Mouse (Mus musculus) midbrain, postnatal 0 days (tissue): ENCODE results near the gene Ern1. TPM values are rescaled to one million over a fixed set of nuclear protein-coding genes. Genes with fewer than 3 reads are reported as not detected.

ENCODE experiments used
- ATAC-seq: fragments of 200-750 bp; cut with Nextera tagmentation; 2 replicates; pipeline ENCODE4 v1.8.0; 2017; ENCODE audit warnings: moderate number of reproducible peaks, mild to moderate bottlenecking, moderate TSS enrichment, moderate library complexity; ENCODE audit not compliant: low FRiP score
- DNase-seq: peaks from one replicate; pipeline ENCODE4 v3.0.0-alpha.2; 2015; ENCODE audit warnings: low spot score
- H3K27ac ChIP-seq: fragments of 300-500 bp; sonication (generic); 2 replicates; pipeline ENCODE4 v1.5.1; 2014; ENCODE audit warnings: low read depth, mild to moderate bottlenecking, low read length, mixed read lengths
- H3K27me3 ChIP-seq: fragments of 300-500 bp; sonication (generic); 2 replicates; pipeline ENCODE4 v1.6.1; 2014; ENCODE audit warnings: low read length, control low read depth, mixed read lengths; ENCODE audit not compliant: insufficient read depth
- H3K36me3 ChIP-seq: fragments of 300-500 bp; sonication (generic); 2 replicates; pipeline ENCODE4 v1.6.1; 2014; ENCODE audit warnings: low read length, control low read depth, mixed read lengths; ENCODE audit not compliant: insufficient read depth
- H3K4me1 ChIP-seq: fragments of 300-500 bp; sonication (generic); 2 replicates; pipeline ENCODE4 v1.6.1; 2014; ENCODE audit warnings: mild to moderate bottlenecking, control low read depth, antibody characterized with exemption, low read length, mixed read lengths; ENCODE audit not compliant: insufficient read depth
- H3K4me2 ChIP-seq: fragments of 300-500 bp; sonication (generic); 2 replicates; pipeline ENCODE4 v1.6.1; 2014; ENCODE audit warnings: low read depth, mild to moderate bottlenecking, low read length, mixed read lengths; ENCODE audit not compliant: poor library complexity, severe bottlenecking
- H3K4me3 ChIP-seq: fragments of 300-500 bp; sonication (generic); 2 replicates; pipeline ENCODE4 v1.5.1; 2014; ENCODE audit warnings: low read depth, mild to moderate bottlenecking, low read length, moderate library complexity
- H3K9ac ChIP-seq: fragments of 300-500 bp; sonication (generic); replicated peaks from 2 replicates; pipeline ENCODE4 v1.6.1; 2014; ENCODE audit warnings: mild to moderate bottlenecking, low read length, moderate library complexity, mixed read lengths; ENCODE audit not compliant: poor library complexity, severe bottlenecking
- H3K9me3 ChIP-seq: fragments of 300-500 bp; sonication (generic); 2 replicates; pipeline ENCODE4 v1.6.1; 2016; ENCODE audit warnings: low read length, control low read depth
- CTCF ChIP-seq: IDR thresholded peaks from 2 replicates; pipeline ENCODE4 v1.5.1; 2016; ENCODE audit warnings: antibody characterized with exemption, mild to moderate bottlenecking
- WGBS: fragments of 180-500 bp; shearing (Covaris S2); extraction: QIAGEN DNeasy Blood & Tissue Kit; methylation state at CpG from one replicate; pipeline ENCODE4 v1.1.7; 2014; 5-methylcytosine and 5-hydroxymethylcytosine counted together
- polyA plus RNA-seq: library from polyadenylated mRNA; unstranded; fragments of >200 nt; fragmentation: Nextera tagmentation; extraction: Ambion mirVana; gene quantifications from 2 replicates; pipeline ENCODE4 v1.2.1, GENCODE M21; 2015
- total RNA-seq: library from RNA; depleted of rRNA; stranded (reverse); fragments of >200 nt; gene quantifications from 2 replicates; pipeline ENCODE4 v1.2.3, GENCODE M21; 2014

Ern1 gene
- total and polyA plus RNA-seq, 2 experiments from 2014 or later: 3.7 to 10.3 TPM

GRCm38 (mm10) chr11:106507638-106508037 is 20.0 kb upstream of the Ern1 start:
- no peak for ATAC-seq
- WGBS: 94% methylated on average over 7 of the region's 7 CpGs

DNA sequence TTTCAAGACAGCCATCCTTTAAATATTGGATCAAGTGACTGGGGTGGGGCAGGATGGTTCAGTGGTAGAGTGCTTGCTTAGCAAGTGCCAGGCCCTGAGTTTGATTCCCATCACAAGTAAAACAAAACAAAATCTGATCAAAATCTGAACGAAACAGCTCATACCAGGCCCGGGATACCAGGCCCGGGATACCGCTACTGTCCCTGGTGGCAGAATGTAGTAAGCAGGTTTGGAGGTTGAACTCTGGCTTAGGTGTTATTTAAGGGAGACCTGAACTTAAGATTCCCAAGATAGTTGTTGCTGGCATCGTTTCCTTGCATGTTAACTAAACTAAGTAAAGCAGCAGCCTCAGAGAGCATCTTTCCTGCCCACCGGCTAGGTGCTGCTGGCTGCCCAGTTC is 18.6 kb upstream of the Ern1 start:
- Histone ChIP-seq H3K4me3 (no peak overlapping the region), H3K9me3 (no peaks in the 10 kb centered on the region), H3K9ac (no peak overlapping the region), H3K27ac (no peak overlapping the region), H3K36me3 (peaks cover 7% of the 10 kb centered on the region), H3K4me2 (no peak overlapping the region), H3K4me1 (no peaks in the 10 kb centered on the region), H3K27me3 (no peaks in the 10 kb centered on the region)
- no peak for DNase-seq
- TF ChIP-seq CTCF: peak; percentile 40
- ATAC-seq: no peak
- 88% methylated on average over 6 of the region's 6 CpGs for WGBS

More at GRCm38 (mm10) chr11:106507638-106508037, 20.0 kb upstream of the Ern1 start:
- Histone ChIP-seq H3K9me3 (no peaks in the 10 kb centered on the region), H3K4me1 (no peaks in the 10 kb centered on the region), H3K4me2 (no peak overlapping the region), H3K36me3 (peaks cover 14% of the 10 kb centered on the region), H3K9ac (no peak overlapping the region), H3K27ac (no peak overlapping the region), H3K27me3 (no peaks in the 10 kb centered on the region), H3K4me3 (no peak overlapping the region)
- DNase-seq: no peak
- TF ChIP-seq CTCF: no peak

DNA sequence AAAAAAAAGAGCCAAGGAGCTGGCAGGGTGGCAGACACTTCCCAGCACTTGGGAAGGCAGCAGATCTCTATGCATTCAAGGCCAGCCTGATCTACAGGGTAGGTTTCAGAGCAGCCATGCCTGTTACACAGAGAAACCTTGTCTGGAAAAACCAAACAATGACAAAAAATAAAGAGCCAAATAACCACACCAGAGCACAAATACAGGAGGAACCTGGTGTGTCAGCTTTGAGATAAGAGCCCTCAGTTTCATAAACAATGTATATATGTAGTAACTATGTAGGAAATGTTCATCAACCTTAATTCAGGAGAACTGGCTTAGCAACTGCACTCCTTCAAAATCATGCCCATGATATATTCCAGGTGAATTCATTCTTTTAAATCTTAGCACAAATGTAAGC is 16.5 kb upstream of the Ern1 start:
- no peak overlapping the region for H3K4me3 ChIP-seq

DNA sequence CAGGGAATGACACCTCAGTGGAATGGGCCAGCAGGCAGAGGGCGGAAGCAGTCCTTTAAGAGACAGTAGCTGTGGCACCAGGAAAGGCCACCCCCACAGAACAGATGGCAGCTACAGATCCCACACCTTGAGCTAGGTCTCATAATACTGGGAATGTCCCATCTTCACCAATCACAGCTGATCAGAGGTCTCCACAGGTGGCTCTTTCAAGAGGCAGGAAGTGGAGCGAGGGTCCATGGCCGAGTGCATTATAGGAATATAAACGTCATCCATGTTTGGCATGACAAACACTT is 15.7 kb upstream of the Ern1 start:
- Histone ChIP-seq H3K36me3 (no peaks in the 10 kb centered on the region), H3K9me3 (no peaks in the 10 kb centered on the region), H3K9ac (no peak overlapping the region), H3K4me1 (no peaks in the 10 kb centered on the region), H3K4me3 (no peak overlapping the region), H3K4me2 (no peak overlapping the region), H3K27ac (no peak overlapping the region), H3K27me3 (no peaks in the 10 kb centered on the region)
- ATAC-seq (no peak), DNase-seq (no peak)
- TF ChIP-seq CTCF: no peak
- 70% methylated on average over 4 of the region's 4 CpGs for WGBS

More for the DNA sequence above, 16.5 kb upstream of the Ern1 start:
- H3K27me3 ChIP-seq: no peaks in the 10 kb centered on the region
- no peaks in the 10 kb centered on the region for H3K9me3 ChIP-seq
- no peak for ATAC-seq
- H3K9ac ChIP-seq: no peak overlapping the region
- no peaks in the 10 kb centered on the region for H3K4me1 ChIP-seq
- no peak overlapping the region for H3K4me2 ChIP-seq
- TF ChIP-seq CTCF: no peak
- H3K36me3 ChIP-seq: peaks cover 3% of the 10 kb centered on the region
- no peak for DNase-seq
- H3K27ac ChIP-seq: no peak overlapping the region

DNA sequence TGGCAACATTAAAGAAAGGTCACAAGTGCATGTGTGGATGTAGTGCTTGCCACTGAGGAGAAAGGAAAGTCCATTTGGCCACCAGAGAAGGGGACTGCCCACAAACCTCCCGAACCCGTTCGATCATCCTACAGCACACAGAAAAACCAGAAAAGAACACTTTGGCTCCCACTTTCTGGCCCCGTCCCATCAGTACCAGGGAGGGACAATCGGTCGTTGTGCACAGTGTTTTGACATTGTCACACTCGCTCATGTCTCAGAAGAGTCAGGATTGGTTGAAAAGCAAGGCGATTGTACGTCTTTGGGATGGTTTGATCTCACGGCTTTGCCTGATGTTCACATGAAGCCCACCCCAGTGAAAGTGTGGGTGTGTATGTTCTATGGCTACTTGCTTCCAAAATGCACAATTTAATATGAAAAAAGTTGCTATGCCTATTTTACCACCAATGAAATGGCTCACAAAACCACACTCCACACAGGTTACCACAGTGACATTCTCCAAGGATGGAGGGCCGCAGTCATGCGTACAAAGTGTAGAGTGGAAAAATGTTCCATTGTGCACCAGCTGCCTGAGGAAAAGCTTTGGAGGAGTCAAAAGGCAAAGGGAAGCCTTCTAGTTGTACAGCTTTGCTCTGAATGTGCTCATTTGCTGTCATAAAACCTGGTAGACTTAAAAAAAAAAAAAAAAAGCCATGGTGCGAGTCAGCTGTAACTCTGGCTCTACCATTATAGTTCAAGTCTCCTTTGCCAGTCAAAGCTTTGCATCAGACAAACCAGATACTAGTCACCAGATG is 15.2 kb upstream of the Ern1 start:
- no peak for TF ChIP-seq CTCF
- Histone ChIP-seq H3K9ac (no peak overlapping the region), H3K27ac (no peak overlapping the region), H3K4me1 (no peaks in the 10 kb centered on the region), H3K4me3 (no peak overlapping the region), H3K4me2 (no peak overlapping the region), H3K36me3 (no peaks in the 10 kb centered on the region), H3K9me3 (no peaks in the 10 kb centered on the region), H3K27me3 (no peaks in the 10 kb centered on the region)
- DNase-seq: no peak
- 62% methylated on average over 13 of the region's 13 CpGs for WGBS
- no peak for ATAC-seq

DNA sequence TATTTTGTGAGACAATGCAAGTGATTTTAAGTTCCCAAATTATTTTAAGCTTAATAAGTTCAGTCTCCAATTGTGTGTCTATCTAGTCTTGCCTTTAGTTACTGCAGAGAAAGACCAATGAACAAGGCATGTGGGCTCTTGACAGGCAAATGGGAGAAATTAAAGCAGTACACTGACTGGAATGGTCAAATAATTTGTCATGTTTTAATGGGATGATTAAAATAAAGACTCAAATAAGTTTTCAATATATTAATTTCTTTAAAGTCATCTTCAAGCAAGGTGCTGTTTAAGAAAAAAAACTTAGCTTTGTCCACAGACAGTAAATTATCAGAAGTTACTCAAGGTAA is 14.5 kb upstream of the Ern1 start:
- H3K9ac ChIP-seq: no peak overlapping the region
- H3K4me1 ChIP-seq: no peaks in the 10 kb centered on the region
- peak overlapping the region; percentile 83; the same call in 1 of the 2 replicates for H3K4me2 ChIP-seq
- no peaks in the 10 kb centered on the region for H3K27me3 ChIP-seq
- no peaks in the 10 kb centered on the region for H3K9me3 ChIP-seq
- no peak overlapping the region for H3K27ac ChIP-seq
- ATAC-seq (no peak), DNase-seq (no peak)
- no peaks in the 10 kb centered on the region for H3K36me3 ChIP-seq
- TF ChIP-seq CTCF: no peak
- no peak overlapping the region for H3K4me3 ChIP-seq
